ENCODE assay signal across 8 mouse cellular contexts in the genomic region with DNA sequence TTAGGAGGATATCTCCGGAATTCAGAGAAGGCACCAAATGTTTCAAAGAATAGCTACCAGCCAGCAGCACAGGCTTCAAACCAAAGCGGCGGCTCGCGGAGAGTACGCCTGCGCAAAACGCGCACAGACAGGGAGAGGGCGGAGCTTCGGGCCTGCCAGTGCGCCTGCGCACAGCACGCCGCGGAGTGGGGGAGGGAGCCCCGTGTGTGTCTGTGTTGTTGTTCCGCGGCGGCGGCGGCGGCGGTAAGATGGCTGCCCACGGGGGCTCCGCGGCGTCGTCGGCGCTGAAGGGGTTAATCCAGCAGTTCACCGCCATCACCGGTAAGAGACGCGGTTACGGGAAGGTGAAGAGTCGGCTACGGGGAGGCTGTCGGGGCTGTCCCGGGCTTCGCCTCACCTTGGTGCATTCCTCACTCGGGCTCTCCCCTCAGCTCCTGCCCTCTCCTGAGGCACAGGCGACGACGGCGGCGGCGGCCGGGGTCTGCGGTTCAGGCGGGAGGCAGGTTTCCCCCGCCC. TPM values are rescaled to one million over a fixed set of nuclear protein-coding genes. Genes with fewer than 3 reads are reported as not detected.
DNase-seq lines count a peak whose midpoint lies in the region; ATAC-seq and TF ChIP-seq lines count a peak whose summit lies in the region.

Gene Ubxn7 (plus strand): TSS at position 218 of the 516 bp plus-strand sequence.

- H3K4me2 ChIP-seq in heart, embryonic 11.5 days: peak within 1 kb of the TSS; percentile 65
- peak within 1 kb of the TSS; percentile 56 for H3K4me2 ChIP-seq in kidney, embryonic 16.5 days (replicated peaks; ENCODE audit: low read depth, low read length)
- peak within 1 kb of the TSS; percentile 86 for H3K4me2 ChIP-seq in myocyte (ENCODE audit: low read depth)

- no peaks in the 10 kb centered on the region for H3K36me3 ChIP-seq in C2C12 (ENCODE audit: control insufficient read depth, insufficient read depth)
- peaks cover 2% of the 10 kb centered on the region for H3K36me3 ChIP-seq in erythroblast, embryonic 14.5 days (ENCODE audit: control insufficient read depth)
- H3K36me3 ChIP-seq in heart, embryonic 11.5 days (ENCODE audit: control insufficient read depth, insufficient read depth, low read length): no peaks in the 10 kb centered on the region
- no peaks in the 10 kb centered on the region for H3K36me3 ChIP-seq in kidney, embryonic 16.5 days (ENCODE audit: insufficient read depth, low read length)
- H3K36me3 ChIP-seq in liver, adult 2 months (ENCODE audit: control insufficient read depth, insufficient read depth, low read length): no peaks in the 10 kb centered on the region
- no peaks in the 10 kb centered on the region for H3K36me3 ChIP-seq in myocyte (ENCODE audit: control insufficient read depth, insufficient read depth)
- H3K36me3 ChIP-seq in splenic B cell, adult 2 months (ENCODE audit: control insufficient read depth, insufficient read depth, low read length, poor library complexity, severe bottlenecking): no peaks in the 10 kb centered on the region

- TF ChIP-seq CTCF in C2C12 (IDR thresholded peaks at IDR 0.05; ENCODE audit: control insufficient read depth, insufficient read depth, insufficient read length): no peak
- no peak for TF ChIP-seq CTCF in brain, embryonic 14.5 days (IDR thresholded peaks at IDR 0.05; ENCODE audit: borderline replicate concordance, extremely low read depth, insufficient read depth, insufficient read length)
- no peak for TF ChIP-seq CTCF in liver, adult 2 months (IDR thresholded peaks at IDR 0.05; ENCODE audit: low read depth, low read length)

- H3K9me3 ChIP-seq in erythroblast, embryonic 14.5 days (ENCODE audit: control insufficient read depth, low read length): no peaks in the 10 kb centered on the region
- no peaks in the 10 kb centered on the region for H3K9me3 ChIP-seq in heart, embryonic 11.5 days (replicated peaks; ENCODE audit: control insufficient read depth, low read length)
- H3K9me3 ChIP-seq in kidney, embryonic 16.5 days (ENCODE audit: low read length): no peaks in the 10 kb centered on the region

- 1% methylated on average over 44 of the region's 52 CpGs for WGBS in heart, embryonic 11.5 days (ENCODE audit: insufficient replicate concordance)
- 0% methylated on average over 46 of the region's 52 CpGs for WGBS in kidney, embryonic 16.5 days
- WGBS in liver, adult 2 months: 0% methylated on average over 52 of the region's 52 CpGs

- H3K4me3 ChIP-seq in C2C12 (ENCODE audit: insufficient read depth, poor library complexity, severe bottlenecking): peak within 1 kb of the TSS; percentile 83
- H3K4me3 ChIP-seq in erythroblast, embryonic 14.5 days (replicated peaks): peak within 1 kb of the TSS; percentile 100
- H3K4me3 ChIP-seq in heart, embryonic 11.5 days (ENCODE audit: low read depth, low read length): peak within 1 kb of the TSS; percentile 82
- peak within 1 kb of the TSS; percentile 87 for H3K4me3 ChIP-seq in kidney, embryonic 16.5 days (ENCODE audit: low read length)
- H3K4me3 ChIP-seq in liver, adult 2 months (ENCODE audit: insufficient read depth, low read depth, low read length): peak within 1 kb of the TSS; percentile 86
- H3K4me3 ChIP-seq in myocyte: peak within 1 kb of the TSS; percentile 88

- H3ac ChIP-seq in C2C12 (ENCODE audit: control insufficient read depth, insufficient read length, low read depth) (peak within 1 kb of the TSS; percentile 92), myocyte (ENCODE audit: control insufficient read depth, insufficient read length) (peak within 1 kb of the TSS; percentile 99)

- no peaks in the 10 kb centered on the region for H3K27me3 ChIP-seq in C2C12 (ENCODE audit: control insufficient read depth, insufficient read depth, insufficient read length)
- no peaks in the 10 kb centered on the region for H3K27me3 ChIP-seq in erythroblast, embryonic 14.5 days (ENCODE audit: control insufficient read depth)
- H3K27me3 ChIP-seq in heart, embryonic 11.5 days (ENCODE audit: control insufficient read depth, insufficient read depth, low read length): no peaks in the 10 kb centered on the region
- H3K27me3 ChIP-seq in kidney, embryonic 16.5 days (ENCODE audit: insufficient read depth, low read length): no peaks in the 10 kb centered on the region
- no peaks in the 10 kb centered on the region for H3K27me3 ChIP-seq in liver, adult 2 months (ENCODE audit: control insufficient read depth, insufficient read depth, low read length)
- no peaks in the 10 kb centered on the region for H3K27me3 ChIP-seq in myocyte (ENCODE audit: control insufficient read depth, insufficient read depth, insufficient read length)
- no peaks in the 10 kb centered on the region for H3K27me3 ChIP-seq in splenic B cell, adult 2 months (ENCODE audit: control insufficient read depth, insufficient read depth, low read length, poor library complexity, severe bottlenecking)

- TF ChIP-seq POLR2A in brain, embryonic 14.5 days (IDR thresholded peaks at IDR 0.05; ENCODE audit: borderline replicate concordance, extremely low read depth, insufficient read depth, insufficient read length, poor library complexity, severe bottlenecking): peak; percentile 92
- TF ChIP-seq POLR2A in liver, adult 2 months (IDR thresholded peaks at IDR 0.05; ENCODE audit: extremely low read depth, insufficient read depth, low read length): peak; percentile 83
- TF ChIP-seq POLR2A in myocyte (IDR thresholded peaks at IDR 0.05; ENCODE audit: insufficient read length, low read depth): peak; percentile 83

- H3K79me2 ChIP-seq in C2C12 (ENCODE audit: control insufficient read depth, insufficient read depth) (peaks cover 52% of the 10 kb centered on the region), myocyte (ENCODE audit: control insufficient read depth, insufficient read depth) (peaks cover 41% of the 10 kb centered on the region)
- peaks cover 33% of the 10 kb centered on the region for H3K79me2 ChIP-seq in liver, adult 2 months (ENCODE audit: control insufficient read depth, insufficient read depth, low read length)

- peak; percentile 99 for DNase-seq in brain, embryonic 14.5 days (ENCODE audit: low read depth)
- peak; percentile 77 for DNase-seq in liver, adult 2 months (ENCODE audit: extremely low read depth, low read depth, low spot score)
- peak; percentile 97 for DNase-seq in splenic B cell, adult 2 months (ENCODE audit: low read depth, low spot score)

- H3K79me3 ChIP-seq in C2C12 (ENCODE audit: low read depth): peaks cover 44% of the 10 kb centered on the region

- H3K27ac ChIP-seq in heart, embryonic 11.5 days (ENCODE audit: low read depth, low read length): peak within 1 kb of the TSS; percentile 94
- H3K27ac ChIP-seq in kidney, embryonic 16.5 days (ENCODE audit: low read length): peak within 1 kb of the TSS; percentile 94
- H3K27ac ChIP-seq in liver, adult 2 months (replicated peaks; ENCODE audit: insufficient read depth, low read depth, low read length): peak within 1 kb of the TSS; percentile 72

- peak within 1 kb of the TSS; percentile 97 for H3K9ac ChIP-seq in heart, embryonic 11.5 days (ENCODE audit: low read depth, low read length)
- peak within 1 kb of the TSS; percentile 91 for H3K9ac ChIP-seq in kidney, embryonic 16.5 days (replicated peaks; ENCODE audit: low read length)
- peak within 1 kb of the TSS; percentile 89 for H3K9ac ChIP-seq in liver, adult 2 months (ENCODE audit: low read depth, low read length)

- ATAC-seq in heart, embryonic 11.5 days (replicated peaks; ENCODE audit: insufficient number of reproducible peaks, low FRiP score, low TSS enrichment): peak; percentile 92
- ATAC-seq in kidney, embryonic 16.5 days (ENCODE audit: low FRiP score, low TSS enrichment): peak; percentile 96

- H3K4me1 ChIP-seq in erythroblast, embryonic 14.5 days (ENCODE audit: control insufficient read depth): peaks cover 46% of the 10 kb centered on the region
- peaks cover 10% of the 10 kb centered on the region; the same call in 1 of the 2 replicates for H3K4me1 ChIP-seq in heart, embryonic 11.5 days (ENCODE audit: control insufficient read depth, insufficient read depth, low read length)
- H3K4me1 ChIP-seq in kidney, embryonic 16.5 days (ENCODE audit: insufficient read depth, low read length): peaks cover 13% of the 10 kb centered on the region
- peaks cover 12% of the 10 kb centered on the region for H3K4me1 ChIP-seq in liver, adult 2 months (ENCODE audit: control insufficient read depth, insufficient read depth, low read length)

TF ChIP-seq in C2C12, 6 proteins besides CTCF, POLR2A, EP300 and RAD21:
- TF ChIP-seq MYOG (IDR thresholded peaks at IDR 0.05; ENCODE audit: control insufficient read depth, extremely low read depth, insufficient read length) (no peak), FOSL1 (IDR thresholded peaks at IDR 0.05; ENCODE audit: insufficient read depth, low read length, poor library complexity, severe bottlenecking) (no peak), MYOD1 (IDR thresholded peaks at IDR 0.05; ENCODE audit: control insufficient read depth, insufficient read length, low read depth) (no peak), MAX (IDR thresholded peaks at IDR 0.05) (no peak), CEBPB (IDR thresholded peaks at IDR 0.05; ENCODE audit: low read depth) (no peak), USF1 (IDR thresholded peaks at IDR 0.05; ENCODE audit: low read depth) (no peak)

TF ChIP-seq in myocyte, 11 proteins besides CTCF, POLR2A, EP300 and RAD21 (continues in another document):
- TF ChIP-seq CEBPB (IDR thresholded peaks at IDR 0.05; ENCODE audit: insufficient read depth, poor library complexity, severe bottlenecking) (no peak), POLR2AphosphoS2 (IDR thresholded peaks at IDR 0.05; ENCODE audit: insufficient read length, low read depth) (peak; percentile 80), MYOG (IDR thresholded peaks at IDR 0.05; ENCODE audit: control insufficient read depth in 1 of 3, insufficient read depth in 1 of 3, insufficient read length in 2 of 3, low read depth in 2 of 3) (peak in 1 of 3 experiments; percentile 15), SRF (IDR thresholded peaks at IDR 0.05; ENCODE audit: control insufficient read depth, insufficient read length, low read depth) (no peak), TCF12 (IDR thresholded peaks at IDR 0.05; ENCODE audit: insufficient read depth, poor library complexity, severe bottlenecking) (no peak), TCF3 (IDR thresholded peaks at IDR 0.05; ENCODE audit: insufficient read length, low read depth) (no peak), MYOD1 (IDR thresholded peaks at IDR 0.05; ENCODE audit: control insufficient read depth in 1 of 3, insufficient read length in 2 of 3, low read depth in 2 of 3) (peak in 1 of 3 experiments; percentile 7), USF1 (IDR thresholded peaks at IDR 0.05; ENCODE audit: low read depth) (no peak), MAX (IDR thresholded peaks at IDR 0.05; ENCODE audit: low read depth) (no peak)

RNA-seq across cellular contexts. Expression of gene Ubxn7, which starts in this region (rescaled TPM):
- 10.8 TPM for polyA plus RNA-seq in C2C12 (2012; fragmentation: generic; extraction: Trizol)
- polyA plus RNA-seq in brain, embryonic 14.5 days (2012; rRNA removed): 29.4 and 40.0 TPM in 2 replicates
- polyA plus RNA-seq in erythroblast, embryonic 14.5 days (2012): 0.14 and 0.39 TPM in 2 replicates
- polyA plus RNA-seq in heart, embryonic 11.5 days (2014; fragmentation: Nextera tagmentation; extraction: Ambion mirVana): 21.0 and 22.2 TPM in 2 replicates
- polyA plus RNA-seq in kidney, embryonic 16.5 days (2015; fragmentation: Nextera tagmentation; extraction: Ambion mirVana): 23.2 and 23.5 TPM in 2 replicates
- total RNA-seq in liver, adult 2 months (2014; rRNA removed): 29.7 and 36.8 TPM in 2 replicates
- polyA plus RNA-seq in liver, adult 2 months (2012; rRNA removed): 1.9 and 2.1 TPM in 2 replicates
- polyA plus RNA-seq in myocyte (2012; fragmentation: generic; extraction: Trizol): 11.9 TPM

Comparison
In these comparisons a context has a peak if more than half of its experiments do, and no peak if none do; other contexts are left out.
1. Peak in every context shown above with its lines: DNase-seq, ATAC-seq, H3K4me3 ChIP-seq and H3K27ac ChIP-seq.